Mouse (Mus musculus) intestine, embryonic 16.5 days (tissue): ENCODE measurements around the gene Impad1. TPM values are rescaled to one million over a fixed set of nuclear protein-coding genes. Genes with fewer than 3 reads are reported as not detected.

Experiments used
- ATAC-seq: fragments of 200-750 bp; cut with Nextera tagmentation; 2 replicates; pipeline ENCODE4 v1.8.0; 2017; ENCODE audit warnings: moderate TSS enrichment, moderate library complexity
- H3K27ac ChIP-seq: fragments of 300-500 bp; sonication (generic); 2 replicates; pipeline ENCODE4 v1.5.1; 2014; ENCODE audit warnings: mild to moderate bottlenecking, low read length
- H3K27me3 ChIP-seq: fragments of 300-500 bp; sonication (generic); replicated peaks from 2 replicates; pipeline ENCODE4 v1.6.1; 2014; ENCODE audit warnings: low read length, control low read depth, mixed read lengths; ENCODE audit not compliant: control insufficient read depth, insufficient read depth
- H3K36me3 ChIP-seq: fragments of 300-500 bp; sonication (generic); 2 replicates; pipeline ENCODE4 v1.6.1; 2014; ENCODE audit warnings: low read length, control low read depth; ENCODE audit not compliant: control insufficient read depth, insufficient read depth
- H3K4me1 ChIP-seq: fragments of 300-500 bp; sonication (generic); 2 replicates; pipeline ENCODE4 v1.6.1; 2014; ENCODE audit warnings: low read length, control low read depth, mixed read lengths; ENCODE audit not compliant: control insufficient read depth, insufficient read depth
- H3K4me2 ChIP-seq: fragments of 300-500 bp; sonication (generic); 2 replicates; pipeline ENCODE4 v1.6.1; 2014; ENCODE audit warnings: low read depth, low read length, control low read depth
- H3K4me3 ChIP-seq: fragments of 300-500 bp; sonication (generic); 2 replicates; pipeline ENCODE4 v1.5.1; 2014; ENCODE audit warnings: mild to moderate bottlenecking, low read length
- H3K9ac ChIP-seq: fragments of 300-500 bp; sonication (generic); 2 replicates; pipeline ENCODE4 v1.6.1; 2014; ENCODE audit warnings: low read depth, low read length
- H3K9me3 ChIP-seq: fragments of 300-500 bp; sonication (generic); 2 replicates; pipeline ENCODE4 v1.6.1; 2016; ENCODE audit warnings: low read length, control low read depth; ENCODE audit not compliant: control insufficient read depth
- WGBS: fragments of 180-500 bp; shearing (Covaris S2); extraction: QIAGEN DNeasy Blood & Tissue Kit; methylation state at CpG from one replicate; pipeline ENCODE4 v1.1.7; 2014; 5-methylcytosine and 5-hydroxymethylcytosine counted together
- polyA plus RNA-seq: library from polyadenylated mRNA; unstranded; fragments of >200 nt; fragmentation: Nextera tagmentation; extraction: Ambion mirVana; gene quantifications from 2 replicates; pipeline ENCODE4 v1.2.1, GENCODE M21; 2015

The Impad1 gene
- polyA plus RNA-seq, 1 experiment from 2014 or later = 25.9 TPM

DNA sequence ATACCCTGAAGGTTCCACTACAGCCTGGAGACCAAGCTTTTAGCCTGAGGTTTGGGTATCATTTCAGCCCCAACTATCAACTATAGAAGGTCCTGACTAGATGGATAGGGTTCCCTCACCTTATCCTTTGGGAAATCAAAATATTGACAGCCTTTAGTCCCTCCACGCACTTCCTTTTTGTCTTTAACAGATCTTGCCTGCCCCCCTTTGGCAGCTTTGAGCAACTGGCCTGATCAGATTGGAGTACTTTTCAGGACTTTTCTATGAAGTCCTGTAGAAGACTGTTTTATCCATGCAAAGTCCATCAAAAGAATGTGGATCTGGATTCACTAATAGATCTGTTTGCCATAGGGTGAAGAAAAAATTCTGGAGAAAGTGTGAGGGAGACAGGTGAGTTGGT lies 71.1 kb downstream of the Impad1 start:
- no peak overlapping the region for H3K4me2 ChIP-seq
- 54% methylated on average over 1 of the region's 1 CpGs for WGBS
- no peak overlapping the region for H3K27ac ChIP-seq
- no peaks in the 10 kb centered on the region for H3K9me3 ChIP-seq
- no peaks in the 10 kb centered on the region for H3K27me3 ChIP-seq
- H3K9ac ChIP-seq = no peak overlapping the region
- ATAC-seq = no peak
- H3K4me1 ChIP-seq = no peaks in the 10 kb centered on the region
- no peak overlapping the region for H3K4me3 ChIP-seq
- no peaks in the 10 kb centered on the region for H3K36me3 ChIP-seq

DNA sequence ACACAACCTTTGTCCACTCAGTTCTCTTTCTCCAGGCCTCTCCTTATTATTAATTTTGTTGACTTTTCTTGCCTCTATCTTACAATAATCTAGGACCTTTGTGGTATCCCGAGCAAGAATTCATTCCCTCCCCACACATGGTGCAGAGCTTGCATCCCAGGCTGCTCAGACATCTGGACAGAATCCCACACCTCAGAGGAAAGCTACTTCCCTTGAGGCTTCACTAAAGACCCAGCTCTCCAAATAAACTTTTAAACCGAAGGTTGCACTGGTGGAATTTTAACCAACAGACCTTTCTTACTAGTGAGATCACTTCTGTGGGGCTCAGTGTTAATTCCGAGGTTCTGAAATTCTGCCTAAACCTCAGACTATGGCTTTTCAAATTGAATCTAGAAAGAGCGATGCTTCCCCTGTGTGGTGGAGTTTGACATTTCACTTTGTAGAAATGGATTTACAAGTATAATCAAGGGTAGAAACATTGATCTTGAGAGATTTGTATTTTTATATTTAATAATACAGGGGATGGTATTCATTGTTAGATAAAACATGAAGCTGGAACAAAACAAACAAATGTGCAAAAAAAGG lies 75.3 kb downstream of the Impad1 start:
- Histone ChIP-seq H3K4me1 (no peaks in the 10 kb centered on the region), H3K36me3 (no peaks in the 10 kb centered on the region), H3K4me2 (no peak overlapping the region), H3K9ac (no peak overlapping the region), H3K27me3 (no peaks in the 10 kb centered on the region), H3K27ac (no peak overlapping the region), H3K9me3 (no peaks in the 10 kb centered on the region), H3K4me3 (no peak overlapping the region)
- WGBS = 49% methylated on average over 4 of the region's 4 CpGs
- no peak for ATAC-seq
